Mouse (Mus musculus) C2C12 (cell line): ENCODE measurements around the gene Ier5. TPM values are rescaled to one million over a fixed set of nuclear protein-coding genes. Genes with fewer than 3 reads are reported as not detected.

ENCODE experiments used
- H3K27me3 ChIP-seq: one replicate; pipeline ENCODE4 v1.6.1; 2011; ENCODE audit not compliant: control insufficient read depth, insufficient read depth, insufficient read length
- H3K36me3 ChIP-seq: one replicate; pipeline ENCODE4 v1.6.1; 2011; ENCODE audit not compliant: control insufficient read depth, insufficient read depth
- H3K4me3 ChIP-seq: one replicate; pipeline ENCODE4 v1.5.1; 2011; ENCODE audit warnings: mild to moderate bottlenecking, control low read depth; ENCODE audit not compliant: poor library complexity, insufficient read depth, severe bottlenecking
- H3K79me2 ChIP-seq: one replicate; pipeline ENCODE4 v1.6.1; 2011; ENCODE audit not compliant: control insufficient read depth, insufficient read depth
- H3K79me3 ChIP-seq: one replicate; pipeline ENCODE4 v1.6.1; 2011; ENCODE audit warnings: low read depth, control low read depth
- H3ac ChIP-seq: one replicate; pipeline ENCODE3; 2011; ENCODE audit warnings: low read depth; ENCODE audit not compliant: control insufficient read depth, insufficient read length
- CEBPB ChIP-seq: IDR thresholded peaks from one replicate; pipeline ENCODE4 v1.6.1; 2011; ENCODE audit warnings: low read depth, mild to moderate bottlenecking, control low read depth, moderate library complexity
- CTCF ChIP-seq: IDR thresholded peaks from one replicate; pipeline ENCODE4 v1.5.1; 2011; ENCODE audit not compliant: control insufficient read depth, insufficient read depth, insufficient read length
- FOSL1 ChIP-seq: IDR thresholded peaks from one replicate; pipeline ENCODE4 v1.8.0; 2011; ENCODE audit warnings: mild to moderate bottlenecking, low read length; ENCODE audit not compliant: poor library complexity, insufficient read depth, severe bottlenecking
- MAX ChIP-seq: IDR thresholded peaks from one replicate; pipeline ENCODE4 v1.6.1; 2011; ENCODE audit warnings: mild to moderate bottlenecking, control low read depth
- MYOD1 ChIP-seq: IDR thresholded peaks from one replicate; pipeline ENCODE4 v1.6.1; 2011; ENCODE audit warnings: low read depth; ENCODE audit not compliant: control insufficient read depth, insufficient read length
- MYOG ChIP-seq: IDR thresholded peaks from one replicate; pipeline ENCODE4 v1.6.1; 2011; ENCODE audit not compliant: control insufficient read depth, insufficient read length; ENCODE audit errors: extremely low read depth
- USF1 ChIP-seq: IDR thresholded peaks from one replicate; pipeline ENCODE4 v1.6.1; 2011; ENCODE audit warnings: low read depth, mild to moderate bottlenecking, control low read depth, moderate library complexity
- polyA plus RNA-seq: library from polyadenylated mRNA; unstranded; fragments of >200 nt; fragmentation: generic; extraction: Trizol; gene quantifications from one replicate; pipeline ENCODE4 v1.2.1, GENCODE M21; 2012; ENCODE audit warnings: missing spikeins

Ier5 gene
- polyA plus RNA-seq, 1 experiment, result 24.4 TPM

GRCm38 (mm10) chr1:155070561-155071286 lies 28.7 kb downstream of the Ier5 start:
- Histone ChIP-seq H3K79me3 (no peaks in the 10 kb centered on the region), H3K4me3 (no peak overlapping the region), H3K36me3 (no peaks in the 10 kb centered on the region), H3K27me3 (no peaks in the 10 kb centered on the region), H3K79me2 (no peaks in the 10 kb centered on the region), H3ac (no peak overlapping the region)
- TF ChIP-seq FOSL1 (no peak), CEBPB (no peak), USF1 (no peak), MYOD1 (no peak), MYOG (no peak), CTCF (no peak), MAX (no peak)

DNA sequence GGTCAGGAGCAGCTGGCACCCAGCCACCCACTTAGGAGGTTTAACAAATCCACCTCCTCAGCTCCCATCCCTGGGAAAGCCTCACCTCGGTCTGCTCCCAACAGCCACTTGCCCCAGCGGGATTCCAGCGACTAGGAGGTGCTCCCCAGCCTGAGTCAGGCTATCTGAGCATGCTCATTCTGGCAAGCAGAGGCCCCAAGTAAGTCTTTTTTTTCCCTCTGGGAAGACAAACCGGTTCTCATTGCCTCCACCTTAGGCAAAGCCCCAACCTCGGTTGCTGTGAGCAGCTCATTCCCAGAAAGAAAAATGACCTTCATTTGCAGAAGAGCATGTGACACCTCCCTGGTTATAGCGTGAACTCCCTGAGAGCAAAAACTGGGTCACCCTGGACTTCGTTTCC lies 29.7 kb downstream of the Ier5 start:
- Histone ChIP-seq H3K27me3 (no peaks in the 10 kb centered on the region), H3K79me2 (no peaks in the 10 kb centered on the region), H3K36me3 (no peaks in the 10 kb centered on the region), H3K79me3 (no peaks in the 10 kb centered on the region), H3K4me3 (no peak overlapping the region), H3ac (no peak overlapping the region)
- TF ChIP-seq MYOG (no peak), MYOD1 (no peak), CTCF (no peak), USF1 (no peak), MAX (no peak), CEBPB (no peak), FOSL1 (no peak)

GRCm38 (mm10) chr1:155066196-155066595 lies 33.2 kb downstream of the Ier5 start:
- no peak overlapping the region for H3ac ChIP-seq
- H3K79me3 ChIP-seq, result no peaks in the 10 kb centered on the region
- H3K27me3 ChIP-seq, result no peaks in the 10 kb centered on the region
- no peak overlapping the region for H3K4me3 ChIP-seq
- TF ChIP-seq CTCF (no peak), FOSL1 (no peak), CEBPB (no peak), MYOG (no peak), MYOD1 (no peak), USF1 (no peak), MAX (no peak)
- H3K79me2 ChIP-seq, result no peaks in the 10 kb centered on the region
- no peaks in the 10 kb centered on the region for H3K36me3 ChIP-seq

- no peak overlapping the region for H3K4me3 ChIP-seq
- H3K79me3 ChIP-seq, result no peaks in the 10 kb centered on the region
- H3K27me3 ChIP-seq, result no peaks in the 10 kb centered on the region
- H3K36me3 ChIP-seq, result no peaks in the 10 kb centered on the region
- H3ac ChIP-seq, result no peak overlapping the region
- no peaks in the 10 kb centered on the region for H3K79me2 ChIP-seq
- TF ChIP-seq MAX (no peak), CTCF (no peak), CEBPB (no peak), FOSL1 (no peak), MYOD1 (no peak), USF1 (no peak), MYOG (no peak)
Observed at GRCm38 (mm10) chr1:155065068-155065701, 34.3 kb downstream of the Ier5 start.

DNA sequence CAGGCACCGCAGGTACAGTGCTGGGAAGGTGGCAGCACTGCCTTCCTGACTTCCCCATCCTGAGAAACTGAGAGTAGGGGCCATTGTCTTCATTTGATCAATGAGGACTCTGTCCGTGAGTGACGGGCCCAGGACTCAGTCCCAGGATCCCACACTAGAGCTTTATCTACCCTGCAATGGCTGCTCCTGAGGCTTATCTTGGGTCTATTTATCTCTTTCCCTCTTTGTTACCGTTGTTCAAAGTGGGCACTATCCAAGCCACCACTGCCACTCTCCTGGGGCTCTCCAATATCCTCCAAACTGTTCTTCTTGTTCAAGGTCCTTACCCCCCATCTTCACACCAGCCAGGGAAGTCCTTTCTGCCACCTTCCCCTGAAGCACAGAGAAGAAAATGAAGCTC lies 34.8 kb downstream of the Ier5 start:
- no peak for TF ChIP-seq MYOG
- H3K4me3 ChIP-seq, result no peak overlapping the region
- H3K79me2 ChIP-seq, result no peaks in the 10 kb centered on the region
- H3K27me3 ChIP-seq, result no peaks in the 10 kb centered on the region
- H3ac ChIP-seq, result no peak overlapping the region
- no peaks in the 10 kb centered on the region for H3K36me3 ChIP-seq
- H3K79me3 ChIP-seq, result no peaks in the 10 kb centered on the region

- Histone ChIP-seq H3K27me3 (no peaks in the 10 kb centered on the region), H3K36me3 (no peaks in the 10 kb centered on the region), H3K4me3 (no peak overlapping the region), H3K79me3 (no peaks in the 10 kb centered on the region), H3ac (no peak overlapping the region), H3K79me2 (no peaks in the 10 kb centered on the region)
- TF ChIP-seq MYOG, result no peak
- no peak for TF ChIP-seq FOSL1
- TF ChIP-seq MAX, result no peak
- no peak for TF ChIP-seq CTCF
Observed at GRCm38 (mm10) chr1:155064111-155064510, 35.3 kb downstream of the Ier5 start.
